Mouse (Mus musculus) cerebellum, adult 11-12 months (tissue): ENCODE data around the gene Hist1h2ah.

Experiments used
- DNase-seq: peaks from one replicate; pipeline ENCODE4 v3.0.0; 2022

The Hist1h2ah gene

GRCm38 (mm10) chr13:22007872-22008271 is 27.5 kb downstream of the Hist1h2ah start:
- DNase-seq, result no peak

GRCm38 (mm10) chr13:22007121-22007510 is 28.3 kb downstream of the Hist1h2ah start:
- no peak for DNase-seq

- DNase-seq, result no peak
Observed at GRCm38 (mm10) chr13:22006334-22007120, 28.8 kb downstream of the Hist1h2ah start.

GRCm38 (mm10) chr13:22005605-22006333 is 29.6 kb downstream of the Hist1h2ah start:
- DNase-seq, result no peak

GRCm38 (mm10) chr13:22001823-22002222 is 33.5 kb downstream of the Hist1h2ah start:
- no peak for DNase-seq

GRCm38 (mm10) chr13:22001346-22001745 is 34.0 kb downstream of the Hist1h2ah start:
- no peak for DNase-seq

- DNase-seq, result no peak
Observed at GRCm38 (mm10) chr13:21999147-21999546, 36.2 kb downstream of the Hist1h2ah start.

- no peak for DNase-seq
Observed at GRCm38 (mm10) chr13:21998412-21998811, 37.0 kb downstream of the Hist1h2ah start.

GRCm38 (mm10) chr13:21997821-21998220 is 37.5 kb downstream of the Hist1h2ah start:
- no peak for DNase-seq

- no peak for DNase-seq
Observed at GRCm38 (mm10) chr13:21997201-21997820, 38.1 kb downstream of the Hist1h2ah start.

- DNase-seq, result no peak
Observed at GRCm38 (mm10) chr13:21996840-21997185, 38.6 kb downstream of the Hist1h2ah start.

GRCm38 (mm10) chr13:21996101-21996839 is 39.1 kb downstream of the Hist1h2ah start:
- DNase-seq, result no peak

- no peak for DNase-seq
Observed at GRCm38 (mm10) chr13:21995331-21995914, 39.9 kb downstream of the Hist1h2ah start.

- DNase-seq, result no peak
Observed at GRCm38 (mm10) chr13:21994896-21995295, 40.5 kb downstream of the Hist1h2ah start.

- DNase-seq, result no peak
Observed at GRCm38 (mm10) chr13:21993957-21994738, 41.2 kb downstream of the Hist1h2ah start.

- DNase-seq, result no peak
Observed at GRCm38 (mm10) chr13:21992550-21992949, 42.8 kb downstream of the Hist1h2ah start.
